Mouse (Mus musculus): ENCODE measurements at regions not wholly inside any gene's neighbourhood (a gene's known extent, or its start where the extent isn't known, plus 50 kb on each side); places are given as distances from the start of the nearest gene placed in this dataset.
A peak's percentile ranks its signal among the peaks of the same experiment; 100 is the strongest.

DNA sequence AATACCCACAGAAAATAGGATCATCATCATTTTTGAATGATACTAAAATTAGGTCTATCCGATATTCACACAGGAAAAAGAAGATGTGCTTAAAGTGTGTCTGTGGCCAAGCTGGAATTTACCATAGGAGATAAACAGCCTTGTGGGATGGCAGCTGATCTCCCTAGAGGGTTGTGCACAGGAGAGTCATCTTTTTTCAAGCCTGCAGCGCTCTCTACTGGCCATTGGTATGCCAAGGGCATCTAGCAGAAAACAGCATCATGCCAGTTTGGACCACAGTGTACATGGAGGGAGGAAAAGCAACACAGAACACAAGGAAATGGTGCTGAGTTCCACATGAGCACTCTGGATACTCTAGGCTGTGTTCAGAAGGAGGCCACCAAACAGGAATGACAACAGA, 74.1 kb upstream of the Diaph3 start:
- Histone ChIP-seq H3K27me3 (ENCODE audit: insufficient read depth, low read length) (no peaks in the 10 kb centered on the region), H3K4me2 (ENCODE audit: low read length) (no peak overlapping the region), H3K4me3 (replicated peaks; ENCODE audit: low read depth, low read length) (no peak overlapping the region), H3K27ac (no peak overlapping the region), H3K9me3 (replicated peaks; ENCODE audit: low read length) (no peaks in the 10 kb centered on the region), H3K36me3 (ENCODE audit: insufficient read depth, low read length) (no peaks in the 10 kb centered on the region), H3K4me1 (replicated peaks; ENCODE audit: insufficient read depth, low read length) (no peaks in the 10 kb centered on the region), H3K9ac (ENCODE audit: low read depth, low read length) (no peak overlapping the region)
- TF ChIP-seq CTCF (IDR thresholded peaks at IDR 0.05; ENCODE audit: low read depth), result peak; percentile 80
- DNase-seq (ENCODE audit: low spot score), result peak; percentile 79
- 35% methylated on average over 2 of the region's 2 CpGs for WGBS
- ATAC-seq (replicated peaks; ENCODE audit: low FRiP score, low read depth), result peak; percentile 74

DNA sequence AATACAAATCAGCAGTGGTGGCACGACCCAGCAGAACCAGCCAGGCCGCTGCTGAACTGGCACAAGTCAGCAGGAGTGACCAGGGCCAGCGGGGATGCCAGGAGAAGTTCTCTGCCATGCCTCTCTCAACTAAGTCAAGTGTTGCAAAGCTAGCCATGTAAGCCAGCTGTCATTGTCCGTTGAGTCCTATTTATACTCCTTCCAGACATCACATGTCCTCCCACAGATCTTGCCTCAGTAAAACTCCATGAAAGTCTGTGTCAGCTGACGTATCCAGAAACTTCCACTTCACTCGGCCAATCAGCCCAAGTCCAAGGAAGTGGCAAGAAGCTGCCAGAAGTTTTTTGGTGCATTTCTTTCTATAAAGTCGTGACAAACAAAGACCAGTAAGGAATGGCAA, 76.0 kb upstream of the Diaph3 start:
- ATAC-seq (replicated peaks; ENCODE audit: low FRiP score, low read depth), result no peak
- WGBS, result 67% methylated on average over 7 of the region's 7 CpGs
- no peaks in the 10 kb centered on the region for H3K36me3 ChIP-seq (ENCODE audit: insufficient read depth, low read length)
- no peak for TF ChIP-seq CTCF (IDR thresholded peaks at IDR 0.05; ENCODE audit: low read depth)
- no peak overlapping the region for H3K4me3 ChIP-seq (replicated peaks; ENCODE audit: low read depth, low read length)
- H3K9me3 ChIP-seq (replicated peaks; ENCODE audit: low read length), result no peaks in the 10 kb centered on the region
- no peak overlapping the region for H3K4me2 ChIP-seq (ENCODE audit: low read length)
- DNase-seq (ENCODE audit: low spot score), result no peak
- H3K9ac ChIP-seq (ENCODE audit: low read depth, low read length), result no peak overlapping the region
- H3K4me1 ChIP-seq (replicated peaks; ENCODE audit: insufficient read depth, low read length), result no peaks in the 10 kb centered on the region
- H3K27me3 ChIP-seq (ENCODE audit: insufficient read depth, low read length), result no peaks in the 10 kb centered on the region
- no peak overlapping the region for H3K27ac ChIP-seq

DNA sequence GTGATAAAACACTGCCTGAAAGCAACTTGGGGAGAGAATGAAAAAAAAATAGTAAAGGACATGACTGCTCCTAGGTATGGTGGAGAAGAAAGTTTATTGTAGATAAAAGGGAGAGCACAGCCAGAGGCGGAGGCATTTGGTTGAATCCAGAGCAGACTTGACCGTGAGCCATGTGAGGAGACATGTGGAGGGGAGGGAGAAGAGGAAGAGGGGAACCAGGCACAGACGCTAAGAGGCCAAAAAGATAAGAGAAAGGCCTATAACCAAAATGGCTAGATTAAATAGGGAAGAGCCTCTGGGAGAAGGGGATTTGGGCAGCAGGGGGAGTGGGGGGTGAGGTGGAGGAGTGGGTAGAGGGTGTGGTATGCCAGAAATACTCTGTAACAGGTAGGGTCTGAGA, 78.9 kb upstream of the Diaph3 start:
- TF ChIP-seq CTCF (IDR thresholded peaks at IDR 0.05; ENCODE audit: low read depth), result no peak
- 95% methylated on average over 3 of the region's 3 CpGs for WGBS
- Histone ChIP-seq H3K27me3 (ENCODE audit: insufficient read depth, low read length) (no peaks in the 10 kb centered on the region), H3K4me1 (replicated peaks; ENCODE audit: insufficient read depth, low read length) (no peaks in the 10 kb centered on the region), H3K4me3 (replicated peaks; ENCODE audit: low read depth, low read length) (no peak overlapping the region), H3K9me3 (replicated peaks; ENCODE audit: low read length) (no peaks in the 10 kb centered on the region), H3K36me3 (ENCODE audit: insufficient read depth, low read length) (no peaks in the 10 kb centered on the region), H3K27ac (no peak overlapping the region), H3K9ac (ENCODE audit: low read depth, low read length) (no peak overlapping the region), H3K4me2 (ENCODE audit: low read length) (no peak overlapping the region)
- DNase-seq (ENCODE audit: low spot score) (no peak), ATAC-seq (replicated peaks; ENCODE audit: low FRiP score, low read depth) (no peak)

DNA sequence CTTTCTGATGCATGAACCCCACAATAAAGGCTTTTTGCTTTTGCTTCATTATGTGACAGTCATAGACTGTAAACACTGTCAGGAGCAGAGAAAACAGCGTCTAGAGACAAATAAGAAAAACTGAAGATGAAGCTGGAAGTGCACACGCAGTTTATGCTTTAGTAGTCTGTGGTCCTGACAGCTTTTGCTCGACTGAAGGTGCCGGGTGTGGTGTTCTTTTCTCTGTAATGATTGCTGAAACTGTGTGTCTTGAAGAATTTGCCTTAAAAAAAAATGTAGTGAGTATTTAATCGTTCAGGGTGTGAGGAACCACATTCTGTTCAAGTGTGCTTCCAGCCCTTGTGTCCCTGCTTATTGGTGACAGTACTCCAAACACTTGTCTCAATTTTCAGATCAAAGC, 83.8 kb upstream of the Diaph3 start:
- DNase-seq (ENCODE audit: low spot score), result no peak
- WGBS, result 78% methylated on average over 5 of the region's 5 CpGs
- Histone ChIP-seq H3K4me2 (ENCODE audit: low read length) (no peak overlapping the region), H3K36me3 (ENCODE audit: insufficient read depth, low read length) (no peaks in the 10 kb centered on the region), H3K27me3 (ENCODE audit: insufficient read depth, low read length) (no peaks in the 10 kb centered on the region), H3K9ac (ENCODE audit: low read depth, low read length) (no peak overlapping the region), H3K4me3 (replicated peaks; ENCODE audit: low read depth, low read length) (no peak overlapping the region), H3K4me1 (replicated peaks; ENCODE audit: insufficient read depth, low read length) (no peaks in the 10 kb centered on the region), H3K27ac (no peak overlapping the region), H3K9me3 (replicated peaks; ENCODE audit: low read length) (no peaks in the 10 kb centered on the region)
- TF ChIP-seq CTCF (IDR thresholded peaks at IDR 0.05; ENCODE audit: low read depth), result no peak
- no peak for ATAC-seq (replicated peaks; ENCODE audit: low FRiP score, low read depth)

DNA sequence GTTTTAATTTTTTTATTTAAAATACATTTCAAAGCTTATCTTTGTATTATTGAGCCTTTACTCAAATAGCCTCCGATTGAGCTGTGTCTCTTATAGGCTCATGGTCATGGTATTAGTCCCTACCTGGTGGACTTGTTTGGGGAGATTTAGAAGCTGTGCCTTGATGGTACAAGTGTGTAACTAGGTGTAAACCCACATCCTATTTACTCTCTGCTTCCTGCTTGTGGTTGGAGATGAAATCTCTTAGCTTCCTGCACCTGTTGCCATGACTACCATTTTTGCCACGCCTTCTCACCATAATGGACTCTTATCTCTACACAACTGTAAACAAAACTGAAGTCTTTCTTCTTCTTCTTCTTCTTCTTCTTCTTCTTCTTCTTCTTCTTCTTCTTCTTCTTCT, 108.2 kb upstream of the Diaph3 start:
- DNase-seq (ENCODE audit: low spot score) (no peak), ATAC-seq (replicated peaks; ENCODE audit: low FRiP score, low read depth) (no peak)
- no peak for TF ChIP-seq CTCF (IDR thresholded peaks at IDR 0.05; ENCODE audit: low read depth)
- Histone ChIP-seq H3K4me2 (ENCODE audit: low read length) (no peak overlapping the region), H3K9ac (ENCODE audit: low read depth, low read length) (no peak overlapping the region), H3K27ac (no peak overlapping the region), H3K9me3 (replicated peaks; ENCODE audit: low read length) (no peaks in the 10 kb centered on the region), H3K36me3 (ENCODE audit: insufficient read depth, low read length) (no peaks in the 10 kb centered on the region), H3K4me1 (replicated peaks; ENCODE audit: insufficient read depth, low read length) (no peaks in the 10 kb centered on the region), H3K27me3 (ENCODE audit: insufficient read depth, low read length) (no peaks in the 10 kb centered on the region), H3K4me3 (replicated peaks; ENCODE audit: low read depth, low read length) (no peak overlapping the region)
- 88% methylated on average over 2 of the region's 2 CpGs for WGBS

DNA sequence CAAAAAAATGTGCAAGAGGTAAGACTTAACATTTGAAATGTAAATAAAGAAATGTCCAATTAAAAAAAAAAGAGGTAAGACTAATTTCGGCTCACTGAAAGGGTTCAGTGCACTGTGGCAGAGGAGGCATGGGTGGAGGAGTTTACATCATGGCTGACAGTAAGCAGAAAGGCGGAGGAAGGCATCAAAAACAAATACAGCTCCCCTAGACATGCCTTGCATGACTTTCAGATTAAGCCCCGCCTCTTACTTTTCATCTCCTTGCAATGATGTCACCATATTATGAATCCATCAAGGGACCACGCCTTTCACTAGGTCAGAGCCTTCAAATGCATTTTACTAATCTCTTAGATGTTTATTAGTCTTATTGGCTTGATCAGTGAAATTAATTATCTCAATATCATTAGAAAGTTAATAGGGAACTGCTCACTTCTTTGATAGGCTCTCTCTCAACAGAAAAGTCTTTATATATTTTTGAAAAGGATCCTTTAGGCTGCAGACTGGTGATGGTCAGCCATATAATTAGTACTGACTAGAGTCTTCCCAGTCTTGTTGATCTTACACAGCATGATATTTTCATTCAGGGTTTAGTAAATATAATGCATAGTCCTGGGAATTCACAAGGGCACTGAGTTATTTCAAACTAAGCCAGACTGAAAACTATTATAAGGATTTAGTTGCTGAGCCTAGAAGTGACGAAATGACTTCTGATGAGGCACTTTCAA, 114.6 kb upstream of the Diaph3 start:
- H3K4me2 ChIP-seq (ENCODE audit: low read length), result no peak overlapping the region

DNA sequence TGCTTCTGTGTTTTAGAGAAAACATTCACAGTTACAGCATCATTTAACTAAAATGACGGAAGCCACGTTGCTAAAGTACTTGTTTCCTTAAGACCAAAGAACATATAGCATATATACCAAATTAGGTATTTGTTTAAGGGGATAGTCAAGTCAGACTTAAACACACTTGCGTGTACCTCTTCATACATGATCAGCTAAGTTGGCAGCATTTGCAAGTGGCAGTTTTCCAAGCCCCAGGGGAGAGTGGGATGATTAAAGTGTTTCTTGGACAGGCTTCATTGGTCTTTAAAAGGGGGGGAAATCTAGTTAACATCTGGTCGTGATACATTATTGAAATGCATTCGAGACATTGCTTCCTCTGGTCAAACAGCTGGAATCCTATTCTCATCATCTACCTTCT, 120.7 kb upstream of the Diaph3 start:
- no peak for TF ChIP-seq CTCF (IDR thresholded peaks at IDR 0.05; ENCODE audit: low read depth)
- Histone ChIP-seq H3K36me3 (ENCODE audit: insufficient read depth, low read length) (no peaks in the 10 kb centered on the region), H3K9ac (ENCODE audit: low read depth, low read length) (no peak overlapping the region), H3K27ac (no peak overlapping the region), H3K9me3 (replicated peaks; ENCODE audit: low read length) (no peaks in the 10 kb centered on the region), H3K4me3 (replicated peaks; ENCODE audit: low read depth, low read length) (no peak overlapping the region), H3K4me2 (ENCODE audit: low read length) (no peak overlapping the region), H3K27me3 (ENCODE audit: insufficient read depth, low read length) (no peaks in the 10 kb centered on the region), H3K4me1 (replicated peaks; ENCODE audit: insufficient read depth, low read length) (no peaks in the 10 kb centered on the region)
- no peak for ATAC-seq (replicated peaks; ENCODE audit: low FRiP score, low read depth)
- WGBS, result 54% methylated on average over 5 of the region's 5 CpGs
- no peak for DNase-seq (ENCODE audit: low spot score)

More for the DNA sequence above, 114.6 kb upstream of the Diaph3 start:
- no peaks in the 10 kb centered on the region for H3K36me3 ChIP-seq (ENCODE audit: insufficient read depth, low read length)
- H3K9me3 ChIP-seq (replicated peaks; ENCODE audit: low read length), result no peaks in the 10 kb centered on the region
- ATAC-seq (replicated peaks; ENCODE audit: low FRiP score, low read depth) (no peak), DNase-seq (ENCODE audit: low spot score) (no peak)
- 76% methylated on average over 5 of the region's 5 CpGs for WGBS
- no peak for TF ChIP-seq CTCF (IDR thresholded peaks at IDR 0.05; ENCODE audit: low read depth)
- H3K4me1 ChIP-seq (replicated peaks; ENCODE audit: insufficient read depth, low read length), result no peaks in the 10 kb centered on the region
- H3K27ac ChIP-seq, result no peak overlapping the region
- no peak overlapping the region for H3K4me3 ChIP-seq (replicated peaks; ENCODE audit: low read depth, low read length)
- H3K9ac ChIP-seq (ENCODE audit: low read depth, low read length), result no peak overlapping the region
- H3K27me3 ChIP-seq (ENCODE audit: insufficient read depth, low read length), result no peaks in the 10 kb centered on the region

Measured in kidney, postnatal 0 days (tissue).